Mouse (Mus musculus): Measurements from ENCODE around the gene Rnaset2a. TPM values are rescaled to one million over a fixed set of nuclear protein-coding genes. Genes with fewer than 3 reads are reported as not detected.

Gene Rnaset2a
- 23.3 TPM for polyA plus RNA-seq (2014; fragmentation: Illumina TruSeq; extraction: RNeasy Lipid Tissue Mini Kit (QIAGEN cat#74804); ENCODE audit: low read depth, low replicate concordance)

GRCm38 (mm10) chr17:8147439-8148316 is at the start of gene Rnaset2a, which contains the start of gene Gm49673:
Gene Rnaset2a (minus strand): TSS chr17:8148097.
Gene Gm49673 (minus strand): TSS chr17:8147788.

GRCm38 (mm10) chr17:8164701-8165607 is 17.1 kb upstream of the Rnaset2a start, which contains the start of gene Fgfr1op:
Gene Fgfr1op (plus strand): TSS chr17:8165501.

Other genes with a start within 250 kb of the Rnaset2a start
- 0.58 TPM for gene Tagap, start 222.1 kb downstream of the Rnaset2a start, polyA plus RNA-seq (2014; fragmentation: Illumina TruSeq; extraction: RNeasy Lipid Tissue Mini Kit (QIAGEN cat#74804); ENCODE audit: low read depth, low replicate concordance)
- 48.3 TPM for gene Rsph3a, start 202.5 kb downstream of the Rnaset2a start, polyA plus RNA-seq (2014; fragmentation: Illumina TruSeq; extraction: RNeasy Lipid Tissue Mini Kit (QIAGEN cat#74804); ENCODE audit: low read depth, low replicate concordance)
- gene Gm49673, start 309 bp downstream of the Rnaset2a start, polyA plus RNA-seq (2014; fragmentation: Illumina TruSeq; extraction: RNeasy Lipid Tissue Mini Kit (QIAGEN cat#74804); ENCODE audit: low read depth, low replicate concordance) = not detected
- 15.0 TPM for gene Fgfr1op, start 17.4 kb upstream of the Rnaset2a start, polyA plus RNA-seq (2014; fragmentation: Illumina TruSeq; extraction: RNeasy Lipid Tissue Mini Kit (QIAGEN cat#74804); ENCODE audit: low read depth, low replicate concordance)
- not detected for gene Ccr6, start 87.9 kb upstream of the Rnaset2a start, polyA plus RNA-seq (2014; fragmentation: Illumina TruSeq; extraction: RNeasy Lipid Tissue Mini Kit (QIAGEN cat#74804); ENCODE audit: low read depth, low replicate concordance)
- 1,010 TPM for gene Mpc1, start 134.8 kb upstream of the Rnaset2a start, polyA plus RNA-seq (2014; fragmentation: Illumina TruSeq; extraction: RNeasy Lipid Tissue Mini Kit (QIAGEN cat#74804); ENCODE audit: low read depth, low replicate concordance)
- 29.1 TPM for gene Sft2d1, start 163.0 kb upstream of the Rnaset2a start, polyA plus RNA-seq (2014; fragmentation: Illumina TruSeq; extraction: RNeasy Lipid Tissue Mini Kit (QIAGEN cat#74804); ENCODE audit: low read depth, low replicate concordance)
- gene Prr18, start 189.4 kb upstream of the Rnaset2a start, polyA plus RNA-seq (2014; fragmentation: Illumina TruSeq; extraction: RNeasy Lipid Tissue Mini Kit (QIAGEN cat#74804); ENCODE audit: low read depth, low replicate concordance) = not detected
- 1.9 TPM for gene T2, start 207.9 kb upstream of the Rnaset2a start, polyA plus RNA-seq (2014; fragmentation: Illumina TruSeq; extraction: RNeasy Lipid Tissue Mini Kit (QIAGEN cat#74804); ENCODE audit: low read depth, low replicate concordance)